Mouse (Mus musculus): ENCODE measurements at regions not wholly inside any gene's neighbourhood (a gene's known extent, or its start where the extent isn't known, plus 50 kb on each side); places are given as distances from the start of the nearest gene placed in this dataset.

DNA sequence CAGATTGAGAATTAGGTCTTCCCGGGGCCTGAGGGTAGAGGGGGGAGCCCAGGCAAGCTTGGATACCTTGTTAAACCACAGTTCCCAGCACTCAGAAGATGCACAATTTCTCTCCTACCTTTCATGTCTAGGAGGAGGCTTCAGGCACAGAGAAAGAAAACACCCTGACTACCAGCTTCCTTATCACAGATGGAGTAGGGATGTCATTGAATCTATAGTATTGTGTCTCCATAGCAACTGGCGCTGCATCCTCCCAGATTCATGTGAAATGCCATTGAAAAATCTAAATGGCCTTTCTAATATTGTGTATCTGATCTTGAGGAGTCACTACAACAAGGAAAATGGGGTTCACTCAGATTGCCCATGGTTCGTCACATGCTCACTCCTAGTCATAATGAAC, 88.8 kb upstream of the Zkscan2 start:
- DNase-seq (ENCODE audit: low spot score in 2 of 2), result no peak

- DNase-seq (ENCODE audit: low spot score in 2 of 2), result peak; percentile 41 to 63
These were observed 73.5 kb upstream of the Zkscan2 start for GRCm38 (mm10) chr7:123573721-123574120.

DNA sequence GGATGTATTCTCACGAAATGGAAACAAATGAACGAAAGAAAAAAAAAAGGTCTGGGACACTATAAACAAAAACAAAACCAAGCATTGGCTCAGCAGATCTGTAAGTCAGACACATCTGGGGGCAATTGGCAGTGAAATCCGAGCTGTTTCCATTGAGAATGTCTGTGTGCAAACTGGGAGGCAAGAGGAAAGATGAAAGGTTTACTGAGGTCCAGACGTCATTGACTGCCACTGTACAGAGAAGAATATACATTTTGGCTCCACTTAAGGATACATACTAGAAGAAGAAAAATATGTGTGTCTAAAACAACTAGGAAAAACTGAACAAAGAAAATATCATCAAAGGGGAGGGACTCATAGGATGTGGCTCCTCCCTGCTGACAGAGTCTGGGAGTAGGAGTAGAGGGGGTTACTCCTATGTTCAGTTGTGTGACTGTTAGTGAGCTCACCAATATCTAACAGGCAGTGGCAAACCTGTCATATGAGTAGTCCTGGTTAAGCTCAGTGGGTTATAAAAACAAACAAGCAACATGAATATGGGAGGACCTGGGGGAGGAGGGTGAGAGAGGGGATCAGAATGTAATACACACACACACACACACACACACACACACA, 72.2 kb upstream of the Zkscan2 start:
- no peak for DNase-seq (ENCODE audit: low spot score in 2 of 2)

GRCm38 (mm10) chr7:123566264-123566663, 66.0 kb upstream of the Zkscan2 start:
- DNase-seq (ENCODE audit: low spot score in 2 of 2), result no peak

- no peak for DNase-seq (ENCODE audit: low spot score in 2 of 2)
These were observed 59.3 kb upstream of the Zkscan2 start for GRCm38 (mm10) chr7:123559544-123559943.

Data from right cerebral cortex, postnatal 10 days (tissue).